Mouse (Mus musculus) myocyte (in vitro differentiated cells): ENCODE data around the gene Flcn.

ENCODE experiments used
- CEBPB ChIP-seq: IDR thresholded peaks from 2 replicates; pipeline ENCODE4 v1.6.1; 2011; ENCODE audit warnings: mild to moderate bottlenecking, moderate library complexity; ENCODE audit not compliant: poor library complexity, insufficient read depth, severe bottlenecking
- E2F4 ChIP-seq: IDR thresholded peaks from one replicate; pipeline ENCODE4 v1.6.1; 2011; ENCODE audit warnings: mild to moderate bottlenecking, control low read depth, moderate library complexity; ENCODE audit not compliant: insufficient read depth
- MYOG ChIP-seq, 3 experiments: IDR thresholded peaks; one replicate each; pipeline ENCODE4 v1.6.1; 2011; ENCODE audit warnings: control low read depth in 2 of 3, low read depth in 2 of 3, mild to moderate bottlenecking in 2 of 3; ENCODE audit not compliant: insufficient read length in 2 of 3, control insufficient read depth in 1 of 3, insufficient read depth in 1 of 3
- POLR2A ChIP-seq: IDR thresholded peaks from one replicate; pipeline ENCODE4 v1.6.1; 2011; ENCODE audit warnings: low read depth, mild to moderate bottlenecking, control low read depth, moderate library complexity; ENCODE audit not compliant: insufficient read length
- POLR2AphosphoS2 ChIP-seq: IDR thresholded peaks from one replicate; pipeline ENCODE4 v1.6.1; 2011; ENCODE audit warnings: low read depth, control low read depth; ENCODE audit not compliant: insufficient read length
- TCF12 ChIP-seq: IDR thresholded peaks from one replicate; pipeline ENCODE4 v1.6.1; 2011; ENCODE audit warnings: mild to moderate bottlenecking, control low read depth; ENCODE audit not compliant: poor library complexity, insufficient read depth, severe bottlenecking
- TCF3 ChIP-seq: IDR thresholded peaks from one replicate; pipeline ENCODE4 v1.6.1; 2011; ENCODE audit warnings: low read depth, control low read depth; ENCODE audit not compliant: insufficient read length
- USF1 ChIP-seq: IDR thresholded peaks from one replicate; pipeline ENCODE4 v1.6.1; 2011; ENCODE audit warnings: low read depth, mild to moderate bottlenecking, control low read depth, moderate library complexity

DNA sequence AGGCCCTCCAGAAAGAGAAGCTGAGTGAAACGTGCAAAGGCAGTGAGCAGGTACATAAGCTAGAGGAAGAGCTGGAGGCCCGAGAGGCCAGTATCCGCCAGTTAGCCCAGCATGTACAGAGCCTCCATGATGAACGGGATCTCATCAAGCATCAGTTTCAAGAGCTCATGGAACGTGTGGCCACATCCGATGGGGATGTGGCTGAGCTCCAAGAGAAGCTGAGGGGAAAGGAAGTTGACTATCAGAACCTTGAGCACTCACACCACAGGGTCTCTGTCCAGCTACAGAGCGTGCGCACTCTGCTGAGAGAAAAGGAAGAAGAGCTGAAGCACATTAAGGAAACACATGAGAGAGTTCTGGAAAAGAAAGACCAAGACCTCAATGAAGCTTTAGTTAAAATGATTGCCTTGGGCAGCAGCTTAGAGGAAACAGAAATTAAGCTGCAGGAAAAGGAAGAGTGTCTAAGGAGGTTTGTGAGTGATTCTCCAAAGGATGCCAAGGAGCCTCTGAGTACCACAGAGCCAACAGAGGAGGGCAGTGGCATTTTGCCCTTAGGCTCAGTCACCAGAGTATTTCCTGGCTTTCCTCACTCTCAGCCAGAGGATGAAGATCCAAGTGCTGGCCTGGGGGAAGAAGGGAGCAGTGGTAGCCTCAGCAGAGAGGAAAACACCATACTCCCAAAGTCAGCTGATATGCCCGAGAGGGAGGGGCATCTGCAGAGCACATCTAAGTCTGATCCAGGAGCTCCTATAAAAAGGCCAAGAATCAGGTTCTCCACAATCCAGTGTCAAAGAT lies 51.4 kb downstream of the Flcn start:
- TF ChIP-seq E2F4 (no peak), POLR2AphosphoS2 (no peak), POLR2A (no peak), TCF3 (no peak), USF1 (no peak), MYOG (IDR thresholded peaks at IDR 0.05; ENCODE audit: control insufficient read depth in 1 of 3, insufficient read depth in 1 of 3, insufficient read length in 2 of 3, low read depth in 2 of 3) (no peak), TCF12 (no peak), CEBPB (no peak)
